Mouse (Mus musculus): Measurements from ENCODE around the gene Phf2. TPM values are rescaled to one million over a fixed set of nuclear protein-coding genes. Genes with fewer than 3 reads are reported as not detected.
"Not testable (repeated sequence)": the region's sequence is repeated elsewhere in the genome, so short reads cannot be mapped to it uniquely, and the experiment has no call there.

The Phf2 gene
- polyA plus RNA-seq, 1 experiment: 20.1 TPM

DNA sequence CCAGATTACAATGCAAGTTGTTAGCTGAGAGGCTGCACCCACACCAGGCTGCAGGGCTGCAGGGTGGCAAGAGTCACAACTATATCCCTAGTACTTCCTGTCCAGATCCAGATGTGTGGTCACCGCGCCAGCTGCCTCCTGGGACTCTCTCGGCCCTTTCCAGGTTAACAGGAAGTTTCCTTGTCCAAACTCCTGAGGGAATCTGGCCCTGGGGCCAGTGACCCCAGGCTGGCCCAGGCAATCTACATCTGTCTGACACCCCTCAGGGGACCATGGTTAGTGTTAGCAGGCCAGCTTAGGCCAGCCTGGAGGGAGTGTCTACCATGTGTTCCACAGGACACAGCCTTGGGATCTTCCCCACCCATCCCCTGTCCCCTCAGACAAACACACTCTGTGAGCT, 51.8 kb downstream of the Phf2 start:
- no peaks in the 10 kb centered on the region for H3K79me2 ChIP-seq (ENCODE audit: control insufficient read depth, insufficient read depth)
- no peak overlapping the region for H3K4me3 ChIP-seq (ENCODE audit: insufficient read depth, poor library complexity, severe bottlenecking)
- H3ac ChIP-seq (ENCODE audit: control insufficient read depth, insufficient read length, low read depth): no peak overlapping the region
- TF ChIP-seq CTCF (IDR thresholded peaks at IDR 0.05; ENCODE audit: control insufficient read depth, insufficient read depth, insufficient read length): no peak
- TF ChIP-seq MYOD1 (IDR thresholded peaks at IDR 0.05; ENCODE audit: control insufficient read depth, insufficient read length, low read depth): no peak
- TF ChIP-seq USF1 (IDR thresholded peaks at IDR 0.05; ENCODE audit: low read depth): no peak
- TF ChIP-seq MAX (IDR thresholded peaks at IDR 0.05): no peak
- no peak for TF ChIP-seq FOSL1 (IDR thresholded peaks at IDR 0.05; ENCODE audit: insufficient read depth, low read length, poor library complexity, severe bottlenecking)
- TF ChIP-seq MYOG (IDR thresholded peaks at IDR 0.05; ENCODE audit: control insufficient read depth, extremely low read depth, insufficient read length): no peak
- no peak for TF ChIP-seq CEBPB (IDR thresholded peaks at IDR 0.05; ENCODE audit: low read depth)
- no peaks in the 10 kb centered on the region for H3K27me3 ChIP-seq (ENCODE audit: control insufficient read depth, insufficient read depth, insufficient read length)
- peaks cover 32% of the 10 kb centered on the region for H3K36me3 ChIP-seq (ENCODE audit: control insufficient read depth, insufficient read depth)
- H3K79me3 ChIP-seq (ENCODE audit: low read depth): no peaks in the 10 kb centered on the region

DNA sequence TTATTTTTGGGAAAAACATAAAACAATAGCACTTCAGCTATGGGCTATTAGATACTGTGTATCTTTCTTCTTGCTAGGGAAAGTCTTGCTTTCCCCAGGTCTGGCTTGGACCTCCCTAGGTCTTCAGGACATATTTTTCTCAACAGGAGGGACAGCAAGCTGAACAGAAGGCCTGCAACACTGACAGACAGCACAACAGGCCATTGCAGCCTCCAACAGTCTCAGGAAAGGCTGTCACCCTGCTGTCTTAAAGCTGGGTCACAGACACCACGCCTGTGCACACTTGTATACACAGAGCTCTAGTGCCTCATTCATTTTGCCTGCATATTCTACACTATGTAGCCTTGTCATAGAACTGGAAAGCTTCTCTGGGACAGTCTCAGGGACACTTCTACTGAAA, 56.5 kb downstream of the Phf2 start:
- H3K79me3 ChIP-seq (ENCODE audit: low read depth): no peaks in the 10 kb centered on the region
- TF ChIP-seq USF1 (IDR thresholded peaks at IDR 0.05; ENCODE audit: low read depth) (no peak), MYOG (IDR thresholded peaks at IDR 0.05; ENCODE audit: control insufficient read depth, extremely low read depth, insufficient read length) (no peak), MYOD1 (IDR thresholded peaks at IDR 0.05; ENCODE audit: control insufficient read depth, insufficient read length, low read depth) (no peak)
- H3K27me3 ChIP-seq (ENCODE audit: control insufficient read depth, insufficient read depth, insufficient read length): no peaks in the 10 kb centered on the region
- H3K4me3 ChIP-seq (ENCODE audit: insufficient read depth, poor library complexity, severe bottlenecking): no peak overlapping the region
- no peak overlapping the region for H3ac ChIP-seq (ENCODE audit: control insufficient read depth, insufficient read length, low read depth)
- peaks cover 20% of the 10 kb centered on the region for H3K36me3 ChIP-seq (ENCODE audit: control insufficient read depth, insufficient read depth)
- no peaks in the 10 kb centered on the region for H3K79me2 ChIP-seq (ENCODE audit: control insufficient read depth, insufficient read depth)

DNA sequence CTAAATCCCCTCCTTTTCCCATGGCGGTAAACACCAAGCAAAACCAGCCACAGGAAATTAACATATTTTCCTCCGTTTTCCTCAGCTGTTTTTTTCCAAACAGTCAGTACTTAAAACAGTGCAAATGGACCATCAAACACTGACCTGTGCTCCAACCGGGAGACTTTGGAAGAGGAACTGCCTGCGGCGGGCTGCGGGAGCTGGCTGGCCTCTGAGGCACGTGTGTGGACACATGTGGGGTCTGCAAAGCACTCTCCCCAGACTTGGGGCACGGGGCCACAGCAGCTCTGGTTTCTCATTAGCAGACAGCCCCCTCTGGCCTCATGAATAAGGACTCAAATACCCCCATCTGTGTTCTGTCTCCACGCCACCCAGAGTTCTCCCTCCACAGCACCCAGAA, 59.9 kb downstream of the Phf2 start:
- Histone ChIP-seq H3K36me3 (ENCODE audit: control insufficient read depth, insufficient read depth) (peaks cover 20% of the 10 kb centered on the region), H3K4me3 (ENCODE audit: insufficient read depth, poor library complexity, severe bottlenecking) (no peak overlapping the region), H3K79me2 (ENCODE audit: control insufficient read depth, insufficient read depth) (no peaks in the 10 kb centered on the region), H3K27me3 (ENCODE audit: control insufficient read depth, insufficient read depth, insufficient read length) (no peaks in the 10 kb centered on the region), H3K79me3 (ENCODE audit: low read depth) (no peaks in the 10 kb centered on the region), H3ac (ENCODE audit: control insufficient read depth, insufficient read length, low read depth) (no peak overlapping the region)
- TF ChIP-seq MYOD1 (IDR thresholded peaks at IDR 0.05; ENCODE audit: control insufficient read depth, insufficient read length, low read depth): no peak
- TF ChIP-seq MAX (IDR thresholded peaks at IDR 0.05): no peak
- TF ChIP-seq CEBPB (IDR thresholded peaks at IDR 0.05; ENCODE audit: low read depth): no peak
- TF ChIP-seq USF1 (IDR thresholded peaks at IDR 0.05; ENCODE audit: low read depth): no peak
- no peak for TF ChIP-seq CTCF (IDR thresholded peaks at IDR 0.05; ENCODE audit: control insufficient read depth, insufficient read depth, insufficient read length)

DNA sequence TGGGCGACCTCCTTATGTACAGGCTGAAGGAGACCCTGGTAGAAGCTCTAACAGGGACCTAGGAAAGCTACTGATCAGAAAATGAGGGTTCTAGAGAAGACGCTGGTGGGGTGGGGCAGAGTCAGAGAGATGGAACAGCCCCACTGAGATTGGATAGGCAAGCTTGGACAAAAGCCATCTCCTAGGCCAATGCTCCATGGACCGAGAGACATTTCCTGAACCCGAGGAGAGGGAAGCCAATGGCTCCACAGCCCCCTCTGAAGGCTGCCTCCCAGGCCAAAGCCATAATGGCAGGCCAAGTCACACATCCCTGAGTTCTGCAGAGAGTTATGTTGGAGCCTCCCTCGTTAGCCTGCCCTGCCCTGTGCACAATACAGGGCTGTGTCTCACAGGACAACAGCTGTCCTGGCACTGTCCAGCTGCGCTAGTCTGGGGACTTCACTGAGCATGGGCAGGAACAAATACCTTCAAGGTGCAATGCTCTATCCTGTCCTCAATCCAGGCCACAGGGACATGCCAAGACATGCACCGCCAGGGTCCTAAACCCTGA, 60.6 kb downstream of the Phf2 start:
- H3K36me3 ChIP-seq (ENCODE audit: control insufficient read depth, insufficient read depth): peaks cover 14% of the 10 kb centered on the region

DNA sequence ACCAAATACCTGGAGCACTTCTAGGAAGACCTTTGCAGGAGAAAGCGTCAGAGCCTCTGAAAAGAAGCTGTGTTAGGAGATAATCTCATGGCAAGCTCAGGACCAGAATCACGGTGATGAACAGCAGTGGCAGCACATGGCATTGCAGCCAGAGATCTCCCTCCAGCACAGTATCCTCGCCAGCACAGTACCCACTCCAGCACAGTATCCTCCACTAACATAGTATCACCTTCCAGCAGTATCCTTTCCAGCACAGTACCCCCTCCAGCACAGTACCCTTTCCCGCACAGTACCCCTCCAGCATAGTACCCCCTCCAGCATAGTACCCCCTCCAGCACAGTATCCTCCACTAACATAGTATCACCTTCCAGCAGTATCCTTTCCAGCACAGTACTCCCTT, 61.3 kb downstream of the Phf2 start:
- H3K79me2 ChIP-seq (ENCODE audit: control insufficient read depth, insufficient read depth); H3ac ChIP-seq (ENCODE audit: control insufficient read depth, insufficient read length, low read depth); H3K4me3 ChIP-seq (ENCODE audit: insufficient read depth, poor library complexity, severe bottlenecking); H3K27me3 ChIP-seq (ENCODE audit: control insufficient read depth, insufficient read depth, insufficient read length); H3K79me3 ChIP-seq (ENCODE audit: low read depth): not testable (repeated sequence)
- peaks cover 12% of the 10 kb centered on the region for H3K36me3 ChIP-seq (ENCODE audit: control insufficient read depth, insufficient read depth)

More for the DNA sequence above, 60.6 kb downstream of the Phf2 start:
- no peaks in the 10 kb centered on the region for H3K27me3 ChIP-seq (ENCODE audit: control insufficient read depth, insufficient read depth, insufficient read length)
- no peak for TF ChIP-seq CTCF (IDR thresholded peaks at IDR 0.05; ENCODE audit: control insufficient read depth, insufficient read depth, insufficient read length)
- no peak for TF ChIP-seq MAX (IDR thresholded peaks at IDR 0.05)
- TF ChIP-seq MYOG (IDR thresholded peaks at IDR 0.05; ENCODE audit: control insufficient read depth, extremely low read depth, insufficient read length): no peak
- TF ChIP-seq FOSL1 (IDR thresholded peaks at IDR 0.05; ENCODE audit: insufficient read depth, low read length, poor library complexity, severe bottlenecking): no peak
- no peak for TF ChIP-seq CEBPB (IDR thresholded peaks at IDR 0.05; ENCODE audit: low read depth)
- no peak for TF ChIP-seq MYOD1 (IDR thresholded peaks at IDR 0.05; ENCODE audit: control insufficient read depth, insufficient read length, low read depth)
- TF ChIP-seq USF1 (IDR thresholded peaks at IDR 0.05; ENCODE audit: low read depth): no peak
- no peaks in the 10 kb centered on the region for H3K79me3 ChIP-seq (ENCODE audit: low read depth)
- H3ac ChIP-seq (ENCODE audit: control insufficient read depth, insufficient read length, low read depth): no peak overlapping the region
- no peaks in the 10 kb centered on the region for H3K79me2 ChIP-seq (ENCODE audit: control insufficient read depth, insufficient read depth)
- H3K4me3 ChIP-seq (ENCODE audit: insufficient read depth, poor library complexity, severe bottlenecking): no peak overlapping the region

DNA sequence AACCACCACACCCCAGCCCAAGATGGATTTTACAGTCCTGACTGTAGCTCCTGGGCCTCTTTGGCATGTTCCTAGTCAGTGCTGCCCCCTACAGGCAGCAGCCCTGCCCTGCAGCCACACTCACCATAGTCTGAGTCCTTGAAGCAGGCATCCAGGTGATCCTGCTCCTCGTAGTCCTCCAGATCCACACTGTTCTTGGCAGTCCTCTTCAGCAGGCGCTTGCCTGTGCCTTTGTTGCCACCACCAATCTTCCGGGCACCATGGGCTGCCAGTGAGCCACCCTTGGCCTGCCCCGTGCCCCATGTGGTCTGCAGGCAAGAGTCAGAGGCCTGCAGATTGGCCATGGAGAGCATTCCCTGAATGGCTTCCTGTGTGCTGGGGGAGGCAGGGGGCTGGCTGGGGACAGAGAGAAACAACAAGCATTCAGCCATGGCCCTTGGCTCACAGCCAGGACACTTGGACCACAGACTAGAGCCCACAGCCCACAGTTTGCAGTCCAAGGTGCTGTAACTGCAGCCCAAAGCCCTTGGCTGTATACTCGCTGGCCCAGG, 63.4 kb downstream of the Phf2 start:
- Histone ChIP-seq H3K4me3 (ENCODE audit: insufficient read depth, poor library complexity, severe bottlenecking) (no peak overlapping the region), H3K79me3 (ENCODE audit: low read depth) (no peaks in the 10 kb centered on the region), H3K79me2 (ENCODE audit: control insufficient read depth, insufficient read depth) (no peaks in the 10 kb centered on the region), H3ac (ENCODE audit: control insufficient read depth, insufficient read length, low read depth) (no peak overlapping the region), H3K27me3 (ENCODE audit: control insufficient read depth, insufficient read depth, insufficient read length) (no peaks in the 10 kb centered on the region), H3K36me3 (ENCODE audit: control insufficient read depth, insufficient read depth) (peaks cover 12% of the 10 kb centered on the region)
- TF ChIP-seq USF1 (IDR thresholded peaks at IDR 0.05; ENCODE audit: low read depth) (no peak), MYOD1 (IDR thresholded peaks at IDR 0.05; ENCODE audit: control insufficient read depth, insufficient read length, low read depth) (no peak), CTCF (IDR thresholded peaks at IDR 0.05; ENCODE audit: control insufficient read depth, insufficient read depth, insufficient read length) (peak; percentile 88)
